Mouse (Mus musculus): Measurements from ENCODE around the gene 6030445D17Rik. TPM values are rescaled to one million over a fixed set of nuclear protein-coding genes. Genes with fewer than 3 reads are reported as not detected.

6030445D17Rik gene
- polyA plus RNA-seq, 2 experiments: 0.08 TPM

DNA sequence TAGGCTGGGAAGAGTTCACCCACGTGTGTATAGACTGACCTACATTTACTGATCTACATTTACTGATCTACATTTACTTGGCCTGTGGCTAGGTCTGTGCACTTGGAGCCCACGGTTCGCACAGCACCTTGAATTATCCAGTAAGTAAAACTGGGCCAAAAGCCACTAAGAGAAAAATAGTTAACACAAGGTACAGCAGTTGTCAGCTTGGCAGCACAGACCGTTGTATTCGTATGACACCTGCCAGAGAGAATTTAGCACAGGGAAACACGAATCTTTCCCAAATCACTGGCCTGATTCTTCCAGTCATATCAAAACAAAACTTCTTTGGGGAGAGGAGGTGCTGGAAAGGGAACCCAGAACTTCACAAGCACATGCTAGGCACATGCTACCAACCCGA, 3.8 kb upstream of the 6030445D17Rik start:
- peaks cover 0 to 9% of the 10 kb centered on the region in 2 experiments; a peak in 2 of 4 replicates for H3K4me1 ChIP-seq (replicated peaks; ENCODE audit: control insufficient read depth in 2 of 2, insufficient read depth in 2 of 2, low read length in 1 of 2)
- no peak overlapping the region for H3K9ac ChIP-seq (replicated peaks)
- ATAC-seq (ENCODE audit: insufficient read depth) (no peak), DNase-seq (ENCODE audit: low read depth in 3 of 3, low spot score in 3 of 3) (no peak)
- no peak overlapping the region for H3K4me2 ChIP-seq (ENCODE audit: low read depth)
- no peak for TF ChIP-seq EP300 (IDR thresholded peaks at IDR 0.05; ENCODE audit: low read depth)
- TF ChIP-seq CTCF (IDR thresholded peaks at IDR 0.05; ENCODE audit: low read depth): no peak
- no peaks in the 10 kb centered on the region for H3K36me3 ChIP-seq (replicated peaks; ENCODE audit: control insufficient read depth, insufficient read depth, low read depth)
- no peak overlapping the region for H3K27ac ChIP-seq
- H3K4me3 ChIP-seq (ENCODE audit: insufficient read depth in 1 of 2, low read depth in 2 of 2, low read length in 2 of 2): no peak overlapping the region
- no peaks in the 10 kb centered on the region for H3K9me3 ChIP-seq (ENCODE audit: control insufficient read depth, low read length)
- H3K27me3 ChIP-seq (ENCODE audit: control insufficient read depth, insufficient read depth, low read length): peaks cover 23% of the 10 kb centered on the region
- 59% methylated on average over 7 of the region's 7 CpGs for WGBS (ENCODE audit: insufficient replicate concordance)

DNA sequence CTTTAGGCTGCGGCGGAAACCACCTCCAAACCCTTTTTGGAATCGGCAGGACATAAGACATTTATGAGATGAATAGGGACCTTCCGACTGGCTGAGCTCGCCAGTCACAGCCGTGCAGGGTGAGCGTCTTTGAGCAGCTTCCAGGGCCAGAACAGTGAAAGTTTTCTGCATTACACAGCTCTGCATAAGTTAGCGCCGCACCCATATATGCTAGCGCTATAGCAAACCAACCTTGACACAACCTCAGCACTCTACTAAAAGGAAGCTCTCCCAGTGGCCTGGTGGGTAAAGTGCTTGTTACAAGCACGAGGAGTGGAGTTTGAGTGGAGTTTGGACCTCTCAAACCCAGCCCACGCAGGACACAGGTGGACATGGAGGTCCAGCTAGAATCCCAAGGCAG, 2.8 kb upstream of the 6030445D17Rik start:
- Histone ChIP-seq H3K27me3 (ENCODE audit: control insufficient read depth, insufficient read depth, low read length) (peaks cover 31% of the 10 kb centered on the region), H3K9me3 (ENCODE audit: control insufficient read depth, low read length) (no peaks in the 10 kb centered on the region), H3K36me3 (replicated peaks; ENCODE audit: control insufficient read depth, insufficient read depth, low read depth) (no peaks in the 10 kb centered on the region), H3K27ac (no peak overlapping the region), H3K4me1 (replicated peaks; ENCODE audit: control insufficient read depth in 2 of 2, insufficient read depth in 2 of 2, low read length in 1 of 2) (peaks cover 0 to 10% of the 10 kb centered on the region in 2 experiments; a peak in 2 of 4 replicates), H3K4me2 (ENCODE audit: low read depth) (no peak overlapping the region), H3K9ac (replicated peaks) (no peak overlapping the region), H3K4me3 (ENCODE audit: insufficient read depth in 1 of 2, low read depth in 2 of 2, low read length in 2 of 2) (no peak overlapping the region)
- ATAC-seq (ENCODE audit: insufficient read depth): no peak
- no peak for DNase-seq (ENCODE audit: low read depth in 3 of 3, low spot score in 3 of 3)
- 73% methylated on average over 12 of the region's 12 CpGs for WGBS (ENCODE audit: insufficient replicate concordance)
- TF ChIP-seq CTCF (IDR thresholded peaks at IDR 0.05; ENCODE audit: low read depth): no peak
- no peak for TF ChIP-seq EP300 (IDR thresholded peaks at IDR 0.05; ENCODE audit: low read depth)

DNA sequence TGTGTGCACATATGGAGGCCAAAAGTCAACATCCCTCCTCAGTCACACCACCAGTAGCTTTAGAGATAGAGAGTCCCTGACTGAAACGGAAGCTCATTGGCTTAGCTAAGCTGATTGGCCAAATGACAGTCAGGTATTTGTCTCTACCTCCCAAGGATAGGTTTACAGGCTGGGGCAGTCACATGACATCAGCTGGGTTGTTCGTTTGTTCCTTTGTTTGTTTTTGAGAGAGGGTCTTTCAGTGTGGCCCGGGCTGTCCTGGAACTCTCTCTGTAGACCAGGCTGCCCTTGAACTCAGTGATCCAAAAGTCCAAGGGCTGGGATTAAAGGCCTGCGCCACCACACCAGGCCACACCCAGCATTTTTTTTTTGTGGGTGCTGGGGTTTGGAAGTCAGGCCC, 844 bp upstream of the 6030445D17Rik start:
- H3K9me3 ChIP-seq (ENCODE audit: control insufficient read depth, low read length): no peaks in the 10 kb centered on the region
- H3K36me3 ChIP-seq (replicated peaks; ENCODE audit: control insufficient read depth, insufficient read depth, low read depth): no peaks in the 10 kb centered on the region
- peaks cover 32% of the 10 kb centered on the region for H3K27me3 ChIP-seq (ENCODE audit: control insufficient read depth, insufficient read depth, low read length)
- ATAC-seq (ENCODE audit: insufficient read depth) (no peak), DNase-seq (ENCODE audit: low read depth in 3 of 3, low spot score in 3 of 3) (no peak)
- no peak overlapping the region for H3K4me2 ChIP-seq (ENCODE audit: low read depth)
- H3K27ac ChIP-seq: no peak overlapping the region
- no peak overlapping the region for H3K4me3 ChIP-seq (ENCODE audit: insufficient read depth in 1 of 2, low read depth in 2 of 2, low read length in 2 of 2)
- no peak overlapping the region for H3K9ac ChIP-seq (replicated peaks)
- peaks cover 0 to 11% of the 10 kb centered on the region in 2 experiments; a peak in 2 of 4 replicates for H3K4me1 ChIP-seq (replicated peaks; ENCODE audit: control insufficient read depth in 2 of 2, insufficient read depth in 2 of 2, low read length in 1 of 2)
- 46% methylated on average over 4 of the region's 4 CpGs for WGBS (ENCODE audit: insufficient replicate concordance)
- TF ChIP-seq EP300 (IDR thresholded peaks at IDR 0.05; ENCODE audit: low read depth): no peak
- TF ChIP-seq CTCF (IDR thresholded peaks at IDR 0.05; ENCODE audit: low read depth): no peak

DNA sequence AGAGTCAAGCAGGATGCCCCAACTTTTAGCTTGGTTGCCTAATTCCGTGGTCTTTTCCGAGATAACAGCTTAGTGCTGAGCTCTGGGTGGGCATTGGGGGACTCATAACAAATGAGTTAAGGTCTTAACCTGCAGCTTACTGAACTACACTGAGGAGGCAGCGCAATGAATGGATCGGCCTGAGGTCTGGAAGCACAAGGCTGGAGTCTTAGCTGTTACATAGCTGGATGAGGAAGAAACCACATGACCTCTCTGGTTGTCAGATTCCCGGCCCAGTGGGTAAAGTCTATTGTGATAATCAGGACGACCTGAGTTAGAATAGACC, 327 bp upstream of the 6030445D17Rik start:
- H3K27me3 ChIP-seq (ENCODE audit: control insufficient read depth, insufficient read depth, low read length): peaks cover 32% of the 10 kb centered on the region
- 30% methylated on average over 6 of the region's 6 CpGs for WGBS (ENCODE audit: insufficient replicate concordance)

DNA sequence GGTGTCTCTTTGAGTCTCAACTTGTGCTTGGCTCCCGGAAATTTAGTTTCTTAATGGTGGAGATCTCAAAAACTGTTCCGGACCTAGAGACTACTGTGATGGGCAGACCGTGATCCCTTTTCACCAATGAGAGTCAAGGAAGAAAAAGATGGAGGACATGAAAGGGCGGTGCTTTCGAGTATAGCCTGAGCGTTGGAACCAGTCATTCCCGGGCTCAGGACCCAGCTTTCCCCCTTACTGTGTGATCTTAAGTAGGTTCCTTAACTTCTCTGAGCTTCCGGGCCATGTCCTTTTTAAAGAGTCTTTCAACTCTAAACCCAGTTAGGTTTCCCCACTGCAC, 759 bp downstream of the 6030445D17Rik start:
- TF ChIP-seq CTCF (IDR thresholded peaks at IDR 0.05; ENCODE audit: low read depth): no peak
- no peak for TF ChIP-seq EP300 (IDR thresholded peaks at IDR 0.05; ENCODE audit: low read depth)
- H3K27ac ChIP-seq: no peak overlapping the region
- DNase-seq (ENCODE audit: low read depth in 3 of 3, low spot score in 3 of 3): no peak
- 2% methylated on average over 8 of the region's 8 CpGs for WGBS (ENCODE audit: insufficient replicate concordance)
- H3K4me2 ChIP-seq (ENCODE audit: low read depth): peak overlapping the region; percentile 77
- peak; percentile 60 for ATAC-seq (ENCODE audit: insufficient read depth)
- peaks cover 0 to 13% of the 10 kb centered on the region in 2 experiments; a peak in 2 of 4 replicates for H3K4me1 ChIP-seq (replicated peaks; ENCODE audit: control insufficient read depth in 2 of 2, insufficient read depth in 2 of 2, low read length in 1 of 2)
- H3K9me3 ChIP-seq (ENCODE audit: control insufficient read depth, low read length): no peaks in the 10 kb centered on the region
- peak overlapping the region; percentile 50 to 59 for H3K4me3 ChIP-seq (ENCODE audit: insufficient read depth in 1 of 2, low read depth in 2 of 2, low read length in 2 of 2)
- no peaks in the 10 kb centered on the region for H3K36me3 ChIP-seq (replicated peaks; ENCODE audit: control insufficient read depth, insufficient read depth, low read depth)
- peaks cover 32% of the 10 kb centered on the region for H3K27me3 ChIP-seq (ENCODE audit: control insufficient read depth, insufficient read depth, low read length)
- H3K9ac ChIP-seq (replicated peaks): no peak overlapping the region; the same call in 1 of the 2 replicates

More for the DNA sequence above, 327 bp upstream of the 6030445D17Rik start:
- no peaks in the 10 kb centered on the region for H3K9me3 ChIP-seq (ENCODE audit: control insufficient read depth, low read length)
- no peaks in the 10 kb centered on the region for H3K36me3 ChIP-seq (replicated peaks; ENCODE audit: control insufficient read depth, insufficient read depth, low read depth)
- H3K27ac ChIP-seq: no peak overlapping the region
- H3K4me3 ChIP-seq (ENCODE audit: insufficient read depth in 1 of 2, low read depth in 2 of 2, low read length in 2 of 2): peak overlapping the region; percentile 50 to 59; a peak in 3 of 4 replicates
- H3K9ac ChIP-seq (replicated peaks): no peak overlapping the region
- H3K4me2 ChIP-seq (ENCODE audit: low read depth): peak overlapping the region; percentile 77
- TF ChIP-seq EP300 (IDR thresholded peaks at IDR 0.05; ENCODE audit: low read depth): no peak
- TF ChIP-seq CTCF (IDR thresholded peaks at IDR 0.05; ENCODE audit: low read depth): no peak
- DNase-seq (ENCODE audit: low read depth in 3 of 3, low spot score in 3 of 3) (no peak), ATAC-seq (ENCODE audit: insufficient read depth) (0 out of 2 replicates have a peak, but pooled peaks have one; percentile 6)
- peaks cover 0 to 13% of the 10 kb centered on the region in 2 experiments; a peak in 2 of 4 replicates for H3K4me1 ChIP-seq (replicated peaks; ENCODE audit: control insufficient read depth in 2 of 2, insufficient read depth in 2 of 2, low read length in 1 of 2)

Measured in liver, embryonic 14.5 days (tissue).